Mouse (Mus musculus) embryo, embryonic 11.5 days (tissue): Measurements from ENCODE around the gene Lrfn2.
A peak's percentile ranks its signal among the peaks of the same experiment; 100 is the strongest.

Source experiments
- DNase-seq: peaks from one replicate; pipeline ENCODE4 v3.0.0-alpha.2; 2012; ENCODE audit warnings: low read depth, low spot score

Lrfn2 gene

DNA sequence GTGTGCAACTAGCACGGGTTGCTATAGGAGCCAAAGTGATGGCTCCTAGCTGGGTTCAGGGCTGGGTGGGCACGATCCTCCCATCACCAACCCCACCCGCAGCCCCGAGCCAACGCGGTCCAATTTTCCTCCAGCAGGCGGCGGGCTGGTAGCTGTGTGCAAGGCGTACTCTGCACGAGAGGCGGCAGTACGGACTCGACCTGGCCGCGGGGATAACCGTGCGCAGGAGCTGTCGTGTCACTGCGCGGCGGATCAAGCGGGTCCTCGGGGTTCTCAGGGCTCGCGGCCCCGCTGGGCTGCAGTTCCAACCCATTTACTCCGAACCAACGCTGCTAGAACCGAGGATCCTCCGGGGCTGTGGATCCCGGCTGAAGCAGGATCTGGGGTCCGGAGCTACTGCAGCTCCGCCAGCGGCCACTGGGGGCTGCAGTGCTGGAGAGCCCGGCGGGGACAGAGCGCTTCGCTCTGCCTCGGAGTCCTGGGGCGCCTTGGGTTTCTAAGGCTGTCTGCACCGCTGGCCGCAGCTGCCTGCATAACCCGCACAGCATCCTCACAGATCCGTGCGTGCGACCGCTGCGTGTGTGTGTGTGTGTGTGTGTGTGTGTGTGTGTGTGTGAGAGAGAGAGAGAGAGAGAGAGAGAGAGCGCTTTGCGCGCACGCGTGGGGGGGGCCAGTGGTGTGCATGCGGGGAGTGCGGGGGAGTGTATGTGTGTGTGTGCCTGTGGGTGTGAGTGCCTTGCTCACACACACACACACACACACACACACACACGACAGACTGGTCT is at the start of gene Lrfn2:
TSS of gene Lrfn2 (plus strand) at position 759 of the 785 bp plus-strand sequence.
- DNase-seq, result peak; percentile 69

DNA sequence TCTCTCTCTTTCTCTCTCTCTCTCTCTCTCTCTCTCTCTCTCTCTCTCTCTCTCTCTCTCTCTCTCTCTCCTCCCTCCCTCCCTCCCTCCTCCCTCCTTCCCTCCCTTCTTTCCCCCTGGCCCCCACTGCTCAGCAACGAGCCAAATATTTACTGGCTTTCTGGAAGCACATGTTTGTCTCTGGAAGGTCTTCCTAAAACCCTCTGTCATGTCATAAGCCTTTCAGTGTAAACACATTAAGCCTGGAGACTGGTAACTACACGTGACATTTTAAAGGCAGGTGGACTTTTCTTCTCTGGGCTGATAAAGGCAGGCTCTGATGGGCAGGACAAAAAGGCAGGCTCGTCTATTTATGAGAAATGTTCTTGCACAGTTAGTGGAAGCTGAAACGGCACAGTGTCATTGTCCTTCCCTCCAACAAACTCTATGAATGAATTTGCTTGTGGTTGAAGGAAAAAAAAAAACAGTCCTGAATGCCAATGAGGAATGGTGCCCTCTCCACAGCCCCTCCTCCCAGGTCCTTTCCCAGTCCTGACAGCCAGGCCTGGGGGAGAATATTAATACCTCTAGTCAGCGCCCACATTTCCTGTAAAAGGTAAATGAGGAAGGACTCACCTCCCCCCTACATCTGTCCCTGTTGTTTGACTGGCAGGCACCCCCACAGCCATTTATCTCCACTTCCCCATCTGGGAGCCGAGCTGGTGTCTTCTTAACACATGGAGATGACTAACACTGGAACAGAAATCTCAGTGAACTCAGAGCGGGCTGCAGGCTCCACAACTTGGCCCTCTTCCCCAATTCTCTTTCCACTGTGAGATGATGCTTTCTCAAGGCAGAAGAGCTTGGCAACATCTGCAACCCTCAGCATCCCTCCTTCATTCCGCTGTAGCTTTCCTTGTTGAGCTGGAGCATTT is 44.5 kb upstream of the Lrfn2 start:
- DNase-seq, result no peak

DNA sequence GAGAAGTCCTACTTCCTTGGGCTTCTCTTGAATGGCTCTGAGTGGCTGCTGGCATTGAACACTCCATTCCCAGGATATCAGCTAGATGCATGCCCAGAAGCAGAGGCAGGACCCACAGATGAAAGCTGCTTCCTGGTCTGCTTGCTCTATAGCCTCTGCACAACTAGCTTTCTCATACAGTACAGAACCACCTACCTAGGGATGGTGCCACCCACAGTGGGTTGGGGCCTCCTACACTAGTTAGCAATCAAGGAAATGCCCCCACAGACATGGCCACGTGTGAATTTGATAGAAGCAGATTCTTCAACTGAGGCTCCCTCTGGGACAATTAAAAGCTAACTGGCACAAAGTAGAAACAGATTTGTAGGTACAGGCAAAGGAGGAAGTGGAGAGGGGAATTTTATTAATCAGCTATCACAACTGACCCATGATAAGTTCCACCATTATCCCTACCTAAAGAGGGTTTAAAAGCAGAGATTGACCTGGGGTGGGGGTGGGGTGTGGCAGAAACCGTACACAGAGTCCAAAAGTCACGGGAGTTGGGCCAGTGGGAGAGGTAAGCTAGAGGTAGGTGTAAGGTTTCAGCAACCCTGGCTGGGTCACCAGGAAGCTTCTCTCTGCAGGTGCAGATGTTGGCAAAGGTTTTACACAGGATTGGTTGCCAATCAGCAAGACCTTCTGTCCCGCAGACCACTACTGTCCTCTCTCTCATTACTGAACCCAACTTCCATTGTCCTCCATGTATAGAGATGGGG is 26.7 kb upstream of the Lrfn2 start:
- DNase-seq, result no peak

DNA sequence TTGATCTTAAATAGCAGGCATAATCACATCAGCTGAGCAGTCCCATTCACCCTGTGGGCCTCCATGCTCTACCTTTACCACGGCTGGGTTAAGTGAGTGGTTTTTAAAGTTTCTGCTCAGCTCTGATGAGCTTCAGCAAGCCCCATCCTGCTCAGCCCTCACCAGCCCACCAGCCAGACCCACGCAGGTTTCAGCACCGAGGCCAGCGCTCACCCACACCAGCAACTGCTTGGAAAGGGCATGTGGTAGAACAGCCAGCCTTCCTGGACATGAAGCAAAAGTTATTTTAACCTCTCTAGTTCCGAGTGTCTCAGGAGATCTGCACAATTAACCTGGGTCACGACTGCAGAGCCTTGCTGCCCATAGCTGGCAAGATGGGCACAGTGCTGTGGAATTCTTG is 18.7 kb upstream of the Lrfn2 start:
- no peak for DNase-seq

DNA sequence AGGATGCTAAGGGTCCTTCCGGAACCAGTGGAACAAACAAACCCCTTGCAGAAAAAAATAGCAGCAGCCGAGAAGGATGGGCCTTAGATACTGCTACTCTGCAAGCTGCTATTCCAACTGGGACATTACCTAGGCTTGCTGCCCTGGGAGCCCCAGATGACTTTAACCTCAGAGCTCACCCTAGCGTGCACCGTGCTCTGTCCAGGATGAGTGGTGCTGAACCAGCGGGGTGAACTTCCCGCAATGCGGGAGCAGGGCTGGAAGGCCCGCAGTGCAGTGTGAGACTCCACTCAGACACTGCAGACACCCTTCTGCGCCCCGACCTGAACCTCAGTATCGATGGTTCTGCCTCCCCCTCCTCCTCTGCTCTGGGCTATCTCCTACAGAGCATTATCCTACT is 14.8 kb upstream of the Lrfn2 start:
- DNase-seq, result peak; percentile 38

DNA sequence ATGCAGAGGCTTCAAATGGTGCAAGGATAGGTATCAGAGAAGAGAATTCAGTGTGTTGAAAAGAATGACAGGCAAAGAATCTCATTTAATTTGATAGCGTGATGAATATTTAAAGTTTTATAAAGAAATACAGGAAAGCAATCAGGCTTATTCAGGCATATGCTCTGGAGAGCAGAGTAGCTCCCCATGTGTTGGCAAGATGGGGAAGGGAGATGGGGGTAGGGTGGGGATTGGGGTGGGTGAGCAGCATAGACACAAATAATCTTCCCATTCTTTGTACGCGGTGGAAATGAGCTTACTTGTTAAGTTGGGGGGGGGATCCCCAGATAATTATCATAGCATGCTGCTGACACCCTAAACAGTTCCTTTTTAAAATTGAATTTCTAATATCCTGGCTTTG is 13.7 kb upstream of the Lrfn2 start:
- no peak for DNase-seq

DNA sequence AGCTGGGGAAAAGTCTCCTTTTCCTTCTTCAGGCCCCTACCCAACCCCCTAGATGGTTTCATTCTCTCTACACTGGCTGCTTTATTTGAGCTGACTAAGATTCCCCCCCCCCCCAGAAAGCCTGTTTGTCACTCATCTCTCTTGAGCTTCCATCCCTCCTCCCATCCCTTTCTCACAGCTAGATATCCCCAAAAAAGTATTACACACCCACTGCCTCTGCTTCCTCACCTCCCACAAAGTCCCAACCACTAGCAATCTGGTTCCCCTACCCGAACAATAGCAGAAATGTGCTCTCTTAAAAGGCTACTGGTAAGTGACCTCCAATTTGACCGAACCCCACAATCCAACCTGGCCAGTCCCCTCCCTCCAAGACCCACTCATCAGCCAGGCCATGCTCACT is 9.3 kb upstream of the Lrfn2 start:
- DNase-seq, result no peak

DNA sequence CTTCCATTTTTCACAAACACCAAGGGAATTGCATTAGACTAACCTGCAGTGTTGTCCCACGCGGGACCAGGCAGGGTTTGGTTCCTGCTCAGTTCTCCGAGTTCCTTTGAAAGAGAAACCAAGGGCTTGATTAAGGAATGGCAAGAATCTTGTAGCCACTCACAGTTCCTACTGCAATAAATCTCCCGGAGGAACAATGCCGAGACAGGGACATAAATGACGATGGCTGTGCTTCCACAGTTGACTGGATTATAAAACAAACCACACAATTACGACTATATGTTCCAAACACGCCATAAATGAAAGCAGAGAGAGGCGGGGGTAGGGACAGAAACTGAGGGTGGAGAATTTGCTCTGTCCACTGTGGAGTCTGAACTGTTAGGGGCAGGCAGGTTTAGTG is 6.8 kb upstream of the Lrfn2 start:
- DNase-seq, result no peak

DNA sequence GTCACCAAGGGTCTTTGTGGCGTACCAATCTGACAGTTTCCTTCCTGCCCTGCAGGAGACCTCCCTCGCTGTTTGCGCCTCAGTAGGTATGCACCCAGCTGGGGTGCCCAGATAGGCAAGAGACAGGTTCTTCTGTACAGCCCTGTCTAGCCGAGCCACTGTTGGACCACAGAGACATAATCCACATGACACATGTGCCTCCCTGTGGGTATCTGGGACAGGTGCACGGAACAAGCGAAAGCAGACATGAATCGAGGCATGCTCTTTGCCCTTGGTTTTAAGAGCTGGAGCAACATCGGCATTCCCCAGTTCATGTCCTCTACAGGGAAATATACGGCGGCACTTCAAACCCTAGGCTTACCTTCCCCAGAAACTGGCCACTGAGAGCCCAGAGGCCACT is 1.2 kb upstream of the Lrfn2 start:
- no peak for DNase-seq

DNA sequence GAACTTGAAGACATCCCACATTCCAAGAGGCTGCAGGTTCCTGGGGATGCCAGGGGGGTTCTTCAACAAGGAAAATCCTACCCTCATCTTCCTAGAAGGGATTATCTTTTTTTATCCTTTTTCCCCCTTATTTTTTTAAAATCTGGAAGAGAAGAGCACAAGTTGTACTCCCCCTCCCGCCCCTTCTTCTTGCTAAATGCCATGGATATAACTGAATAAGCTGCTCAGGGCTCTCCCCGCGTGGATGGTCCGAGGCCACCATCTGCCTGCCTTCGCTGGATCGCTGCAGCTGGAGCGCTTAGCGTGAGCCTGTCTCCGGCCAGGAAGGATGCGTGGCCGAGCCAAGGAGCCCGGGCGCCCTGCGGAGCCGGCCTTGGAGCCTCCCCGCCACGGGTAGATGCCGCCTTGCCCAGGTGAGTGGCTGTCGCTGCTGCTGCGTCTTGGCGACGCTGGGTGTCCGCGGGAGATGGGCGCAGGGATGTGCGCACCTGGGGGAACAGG is 277 bp downstream of the Lrfn2 start:
- DNase-seq, result no peak

DNA sequence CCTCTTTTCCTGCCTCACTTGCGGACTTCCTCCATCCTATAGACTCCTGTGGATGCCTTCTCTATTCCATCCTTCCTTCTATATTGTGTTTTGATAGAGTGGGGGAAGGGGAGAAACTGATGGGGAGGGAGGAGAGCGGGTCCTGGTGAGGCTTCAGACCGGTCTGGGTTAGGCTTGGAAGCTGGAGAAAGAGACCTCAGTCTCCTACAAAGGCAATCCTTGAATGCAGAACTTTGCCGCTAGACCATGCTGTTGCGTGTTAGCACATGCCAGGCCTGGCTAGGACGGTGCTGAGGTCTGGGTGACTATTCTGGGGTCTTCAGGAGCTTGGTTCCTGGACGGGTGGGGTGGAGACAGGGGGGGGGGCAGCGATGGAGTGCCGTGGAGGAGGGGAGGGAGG is 737 bp downstream of the Lrfn2 start:
- no peak for DNase-seq

DNA sequence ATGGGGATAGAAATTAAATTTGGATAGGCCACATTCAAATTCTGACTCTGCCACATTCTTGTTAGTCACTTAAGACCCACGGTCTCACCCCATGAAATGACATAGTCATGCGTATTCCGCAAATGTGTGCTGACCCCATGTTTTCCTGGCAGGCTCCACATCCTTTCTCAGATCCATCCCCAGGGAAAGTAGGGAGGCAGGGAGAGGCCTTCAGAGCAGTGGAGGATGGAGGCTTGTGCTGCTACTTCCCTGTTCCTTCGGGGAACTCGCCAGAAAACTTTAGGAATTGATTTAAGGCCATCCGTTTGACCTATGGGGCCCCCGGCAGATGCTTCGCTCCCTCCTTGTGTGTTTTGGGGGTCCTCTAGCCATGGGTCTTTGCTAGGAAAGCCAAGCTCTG is 3.0 kb downstream of the Lrfn2 start:
- no peak for DNase-seq

DNA sequence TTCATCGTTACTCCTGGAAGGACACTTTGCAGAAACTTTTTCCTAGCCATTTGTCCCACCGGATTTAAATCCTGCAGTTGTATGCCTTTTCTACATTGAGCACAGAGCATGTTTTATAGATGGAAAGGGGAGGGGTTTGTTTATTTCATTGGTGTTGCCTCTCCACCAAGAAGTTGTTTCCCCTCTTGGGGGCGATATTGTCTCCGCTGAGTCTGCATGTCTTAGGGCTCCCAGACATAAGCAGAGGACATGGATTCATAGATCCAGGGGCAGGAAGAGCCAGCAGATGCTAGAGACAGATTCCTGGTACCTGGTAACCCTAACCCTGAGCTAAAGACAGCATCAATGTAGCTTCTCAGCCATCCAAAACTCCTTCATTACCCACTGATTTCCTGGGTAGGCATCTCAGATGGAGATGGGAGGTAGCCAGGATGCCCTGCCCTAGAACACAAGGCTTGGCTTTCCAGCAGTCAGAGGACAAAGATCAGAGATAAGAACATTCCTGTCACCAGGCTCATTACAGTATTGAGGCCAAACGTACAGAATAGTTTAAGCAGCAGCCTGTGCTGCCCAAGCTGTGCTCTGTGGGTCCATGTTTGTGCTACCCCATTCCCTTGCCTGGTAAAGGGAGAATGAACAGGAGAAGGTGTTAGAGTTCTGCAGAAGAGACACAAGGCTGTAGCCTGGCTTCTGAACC is 4.4 kb downstream of the Lrfn2 start:
- DNase-seq, result no peak

DNA sequence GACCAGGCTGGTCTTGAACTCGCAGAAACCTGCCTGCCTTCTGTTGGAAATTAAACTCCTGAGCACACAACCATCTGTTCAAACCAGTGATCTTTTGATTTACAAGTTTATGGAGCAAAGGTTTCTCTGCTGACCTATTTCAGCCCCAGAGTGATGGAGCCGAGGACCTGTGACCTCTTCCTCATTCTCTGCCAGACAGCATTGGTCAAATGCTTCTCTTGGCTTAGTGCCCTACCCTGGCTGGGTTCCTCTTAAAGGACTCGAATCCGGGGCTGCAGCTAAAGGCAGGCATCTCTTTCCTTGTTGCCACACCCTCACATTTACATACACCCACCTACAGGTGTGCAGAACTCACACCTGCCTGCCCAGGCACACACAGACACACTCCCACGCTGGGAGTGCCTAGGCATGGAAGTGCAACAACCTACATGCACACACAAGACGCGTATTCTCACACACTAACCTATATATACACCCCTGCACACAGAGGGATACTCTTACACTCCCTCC is 6.6 kb downstream of the Lrfn2 start:
- DNase-seq, result no peak

DNA sequence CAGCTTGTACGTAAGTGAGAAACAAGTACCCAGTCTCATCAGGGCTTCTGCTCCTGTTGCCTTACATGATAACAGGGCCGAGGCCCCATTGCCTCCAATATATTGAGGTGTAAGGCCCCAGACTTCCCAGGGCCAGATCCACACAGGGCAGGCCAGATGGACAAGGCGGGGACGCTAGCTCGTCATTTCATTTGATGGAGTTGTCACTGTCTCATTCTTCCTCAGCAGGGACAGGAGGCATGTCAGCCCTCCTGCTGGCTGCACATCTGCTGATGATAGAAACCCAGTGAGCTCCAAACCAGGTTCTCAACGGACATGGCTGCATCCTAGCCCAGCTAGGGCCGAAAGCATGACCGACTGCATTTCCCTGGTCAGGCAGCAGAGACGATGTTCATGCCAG is 14.1 kb downstream of the Lrfn2 start:
- DNase-seq, result no peak

DNA sequence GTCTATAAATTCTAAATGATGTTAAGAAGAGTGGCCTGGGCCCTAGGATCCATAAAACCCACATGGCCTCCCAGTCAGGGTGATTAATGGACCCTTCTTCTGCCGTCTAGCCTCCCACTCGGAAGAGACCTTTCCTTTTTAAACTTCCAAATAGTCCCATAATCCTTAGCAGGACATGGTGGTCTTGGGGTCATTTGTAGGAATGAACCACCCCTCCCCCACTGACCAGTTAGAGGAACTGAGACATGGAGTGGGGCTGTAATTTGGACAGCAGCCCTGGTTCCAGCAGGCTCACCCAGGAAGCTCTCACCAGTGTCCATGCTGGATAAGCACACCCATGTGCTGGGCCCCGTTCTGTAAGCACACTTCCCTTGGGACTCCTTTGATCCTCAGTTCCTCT is 14.6 kb downstream of the Lrfn2 start:
- DNase-seq, result no peak

DNA sequence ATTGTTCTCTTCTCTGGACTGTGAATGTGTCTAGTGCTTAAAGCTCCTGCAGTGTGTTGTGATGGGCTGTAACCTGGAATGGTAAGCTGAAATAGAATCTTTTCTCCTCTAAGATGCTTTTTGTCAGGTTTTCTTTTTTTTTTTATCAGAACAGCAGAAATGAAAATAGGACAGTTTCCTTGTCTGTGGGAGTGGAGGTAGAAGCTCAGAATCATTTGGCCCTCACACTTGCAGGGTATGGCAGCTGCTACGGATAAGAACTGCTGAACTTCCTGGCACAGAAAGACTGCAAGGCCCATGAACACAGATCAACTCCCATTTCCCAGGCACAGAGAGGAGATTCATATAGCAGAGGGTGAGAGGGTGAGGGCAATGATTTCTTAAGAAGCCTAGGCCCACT is 19.1 kb downstream of the Lrfn2 start:
- DNase-seq, result no peak

DNA sequence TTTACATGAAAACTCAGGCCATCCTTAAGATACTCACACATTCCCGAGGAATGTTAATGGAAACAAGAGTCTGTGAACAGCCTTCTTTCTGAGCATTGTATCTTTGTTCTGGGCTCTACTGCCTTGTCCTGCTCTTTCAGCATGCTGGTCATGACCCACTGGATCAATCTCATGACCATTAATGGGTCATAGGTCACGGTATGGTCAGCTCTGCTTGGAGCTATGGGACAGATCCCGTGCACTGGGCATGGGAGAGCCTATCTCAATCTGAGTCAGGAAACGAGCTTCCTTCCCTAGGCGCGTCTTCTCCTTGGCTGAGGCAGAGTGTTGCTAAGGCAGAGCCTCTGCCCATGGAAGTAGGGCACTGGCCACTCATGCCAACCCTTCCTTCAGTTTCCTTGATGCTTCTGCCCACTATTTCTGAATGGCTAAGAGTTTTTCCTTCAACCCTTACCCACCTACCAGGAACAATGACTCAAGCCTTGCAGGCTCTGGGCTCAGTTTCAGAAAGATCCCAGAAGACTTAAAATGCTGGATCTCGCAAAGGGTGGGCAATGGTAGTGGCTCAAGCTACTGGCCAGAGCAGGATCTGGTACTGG is 24.0 kb downstream of the Lrfn2 start:
- DNase-seq, result no peak

DNA sequence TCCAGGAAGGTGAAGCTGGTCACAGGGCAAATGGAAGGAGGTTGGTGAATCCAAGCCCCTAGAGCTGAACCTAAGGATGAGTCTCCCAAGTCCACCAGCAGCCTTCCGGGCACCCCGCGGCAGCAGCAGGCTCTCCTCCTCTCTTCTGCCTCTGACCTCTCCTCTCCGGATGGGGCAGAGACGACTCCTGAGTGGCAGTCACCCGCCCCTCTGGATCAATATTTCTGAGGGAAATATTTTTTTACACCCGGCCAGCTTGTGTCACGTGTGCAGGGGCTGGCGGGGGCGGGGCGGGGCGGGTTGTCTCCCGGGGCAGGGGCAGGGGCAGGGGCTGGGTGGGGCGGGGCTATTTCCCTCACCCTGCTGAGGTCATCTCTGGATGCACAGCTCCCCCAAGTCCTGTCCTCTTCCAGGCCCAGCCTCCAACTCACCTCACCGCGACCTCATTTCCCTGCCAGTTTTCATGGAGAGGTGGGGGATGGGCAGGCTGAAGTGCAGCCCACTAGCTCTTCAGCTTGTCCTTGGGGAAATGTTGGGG is 28.1 kb downstream of the Lrfn2 start:
- DNase-seq, result peak; percentile 65

DNA sequence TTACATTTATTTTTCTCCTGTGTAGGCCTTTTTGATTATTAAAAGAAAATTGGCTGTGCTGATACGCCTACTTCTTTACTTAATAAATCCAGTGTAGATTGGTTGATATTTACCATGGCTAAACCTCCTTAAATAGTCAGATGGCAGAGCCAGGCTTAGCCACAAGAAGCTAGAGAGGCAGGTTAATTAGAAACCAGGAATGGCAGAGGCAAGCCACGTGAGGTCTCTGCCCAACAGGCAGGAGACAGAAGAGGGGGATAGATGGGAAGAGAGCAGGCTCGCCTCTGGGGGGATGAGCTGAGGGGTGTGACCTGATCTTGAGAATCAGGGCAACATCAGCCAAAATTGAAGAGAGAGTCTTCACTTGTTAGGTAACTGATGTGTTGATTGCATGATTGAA is 30.5 kb downstream of the Lrfn2 start:
- no peak for DNase-seq

DNA sequence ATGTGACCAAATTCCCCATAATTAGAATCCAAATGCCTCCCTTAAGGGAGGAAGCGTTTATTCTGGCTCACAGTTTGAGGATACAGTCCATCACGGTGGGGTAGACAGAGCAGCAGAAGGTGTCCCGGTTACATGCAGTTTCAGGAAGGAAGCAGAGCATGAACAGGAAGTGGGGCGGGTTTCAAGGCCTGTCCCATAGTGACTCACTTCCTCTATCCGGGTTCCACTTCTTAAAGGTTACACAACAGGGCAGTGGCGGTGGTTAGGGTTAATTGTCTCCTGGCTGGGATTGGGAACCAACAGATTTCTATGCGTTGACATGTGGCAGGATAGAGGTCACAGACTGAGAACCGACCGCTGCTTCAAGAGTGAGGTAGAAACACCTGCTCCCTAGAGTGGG is 31.6 kb downstream of the Lrfn2 start:
- no peak for DNase-seq
